Mouse (Mus musculus) limb, embryonic 13.5 days (tissue): Measurements from ENCODE around the gene Sp1. TPM values are rescaled to one million over a fixed set of nuclear protein-coding genes. Genes with fewer than 3 reads are reported as not detected.
A peak's percentile ranks its signal among the peaks of the same experiment; 100 is the strongest.

Source experiments
- ATAC-seq: fragments of 200-750 bp; cut with Nextera tagmentation; 2 replicates; pipeline ENCODE4 v1.8.0; 2017; ENCODE audit warnings: low read depth, moderate number of reproducible peaks, moderate TSS enrichment; ENCODE audit not compliant: low FRiP score
- H3K27ac ChIP-seq: fragments of 300-500 bp; sonication (generic); 2 replicates; pipeline ENCODE4 v1.5.1; 2015; ENCODE audit warnings: inconsistent platforms, mild to moderate bottlenecking, moderate library complexity
- H3K27me3 ChIP-seq: fragments of 300-500 bp; sonication (generic); 2 replicates; pipeline ENCODE4 v1.6.1; 2015; ENCODE audit warnings: mild to moderate bottlenecking, inconsistent platforms
- H3K36me3 ChIP-seq: fragments of 300-500 bp; sonication (generic); 2 replicates; pipeline ENCODE4 v1.6.1; 2015; ENCODE audit warnings: inconsistent platforms, mild to moderate bottlenecking, moderate library complexity
- H3K4me1 ChIP-seq: fragments of 300-500 bp; sonication (generic); 2 replicates; pipeline ENCODE4 v1.6.1; 2015; ENCODE audit warnings: inconsistent platforms
- H3K4me2 ChIP-seq: fragments of 300-500 bp; sonication (generic); replicated peaks from 2 replicates; pipeline ENCODE4 v1.6.1; 2015; ENCODE audit warnings: inconsistent platforms, mild to moderate bottlenecking, moderate library complexity
- H3K4me3 ChIP-seq: fragments of 300-500 bp; sonication (generic); 2 replicates; pipeline ENCODE4 v1.5.1; 2015; ENCODE audit warnings: moderate library complexity, mild to moderate bottlenecking, inconsistent platforms
- H3K9ac ChIP-seq: fragments of 300-500 bp; sonication (generic); 2 replicates; pipeline ENCODE4 v1.6.1; 2015; ENCODE audit warnings: mild to moderate bottlenecking, inconsistent platforms
- H3K9me3 ChIP-seq: fragments of 300-500 bp; sonication (generic); 2 replicates; pipeline ENCODE4 v1.6.1; 2016; ENCODE audit warnings: inconsistent platforms
- WGBS: fragments of 180-500 bp; shearing (Covaris S2); methylation state at CpG from one replicate; pipeline ENCODE4 v1.1.7; 2015; 5-methylcytosine and 5-hydroxymethylcytosine counted together
- polyA plus RNA-seq: library from polyadenylated mRNA; unstranded; fragments of >200 nt; fragmentation: Nextera tagmentation; extraction: Ambion mirVana; gene quantifications from 2 replicates; pipeline ENCODE4 v1.2.1, GENCODE M21; 2015

Gene Sp1
- polyA plus RNA-seq, 1 experiment from 2014 or later: 12.0 TPM

DNA sequence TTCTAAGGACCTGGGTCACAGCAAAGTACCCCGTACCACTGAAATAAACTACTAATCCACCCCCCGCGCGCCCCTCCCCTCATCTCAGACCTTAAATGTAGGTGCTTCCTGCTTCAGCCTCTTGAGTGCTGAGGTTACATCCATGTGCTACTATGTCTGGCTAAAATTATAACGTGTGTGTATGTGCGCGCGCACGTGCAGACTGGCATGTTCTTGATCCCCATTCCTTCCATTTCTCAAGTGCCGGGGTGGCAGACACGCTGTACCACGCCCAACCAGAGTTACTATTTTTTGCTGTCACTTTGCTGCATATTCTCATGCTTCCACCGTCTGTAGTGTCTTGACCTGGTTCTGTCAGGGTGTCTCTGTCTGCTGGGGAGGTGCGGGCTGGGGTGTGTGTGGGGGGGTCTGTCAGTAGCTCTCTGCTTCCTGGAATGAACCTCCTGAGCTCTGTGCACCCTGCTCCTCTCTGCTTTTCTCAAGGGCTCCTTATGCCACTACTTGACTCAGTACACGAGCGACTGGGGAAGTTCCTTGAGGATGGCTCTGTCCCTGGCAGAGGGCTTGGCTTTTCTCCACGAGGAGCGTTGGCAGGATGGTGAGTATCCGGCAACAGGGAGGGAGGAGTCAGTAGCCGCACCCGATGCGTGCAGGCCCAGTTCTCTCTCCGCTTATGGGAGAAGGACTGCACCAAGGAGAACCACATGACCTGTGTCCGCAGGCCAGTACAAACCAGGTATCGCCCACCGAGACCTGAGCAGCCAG is 45.9 kb downstream of the Sp1 start:
- no peak overlapping the region for H3K4me2 ChIP-seq
- no peak overlapping the region for H3K9ac ChIP-seq
- H3K4me1 ChIP-seq: no peaks in the 10 kb centered on the region
- no peak overlapping the region for H3K4me3 ChIP-seq
- no peak for ATAC-seq
- no peaks in the 10 kb centered on the region for H3K9me3 ChIP-seq
- H3K27me3 ChIP-seq: no peaks in the 10 kb centered on the region
- no peaks in the 10 kb centered on the region for H3K36me3 ChIP-seq
- no peak overlapping the region for H3K27ac ChIP-seq
- WGBS: 81% methylated on average over 26 of the region's 26 CpGs

DNA sequence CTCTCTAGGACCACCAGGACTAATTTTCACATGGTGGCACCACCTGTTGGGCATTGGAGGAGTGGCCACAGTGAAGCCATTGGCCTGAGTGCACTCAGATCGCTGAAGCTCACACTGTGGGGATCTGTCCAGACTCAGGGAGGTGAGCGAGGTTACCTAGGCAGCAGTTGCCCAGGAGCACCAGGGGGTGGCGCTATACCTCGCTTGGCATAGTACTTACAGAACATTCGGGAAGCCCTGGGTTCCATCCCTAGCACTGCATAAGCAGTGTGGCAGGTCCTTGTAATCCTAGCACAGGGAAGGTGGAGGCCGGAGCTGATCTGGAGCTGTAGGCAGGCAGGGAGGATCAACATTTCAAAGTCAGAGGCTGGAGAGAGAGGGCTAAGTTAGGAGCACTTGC is 50.0 kb downstream of the Sp1 start:
- ATAC-seq: no peak
- no peak overlapping the region for H3K27ac ChIP-seq
- H3K9me3 ChIP-seq: no peaks in the 10 kb centered on the region
- no peak overlapping the region for H3K4me2 ChIP-seq
- H3K4me3 ChIP-seq: no peak overlapping the region
- 32% methylated on average over 6 of the region's 6 CpGs for WGBS
- no peak overlapping the region for H3K9ac ChIP-seq
- H3K27me3 ChIP-seq: no peaks in the 10 kb centered on the region
- peaks cover 11% of the 10 kb centered on the region for H3K4me1 ChIP-seq
- no peaks in the 10 kb centered on the region for H3K36me3 ChIP-seq

DNA sequence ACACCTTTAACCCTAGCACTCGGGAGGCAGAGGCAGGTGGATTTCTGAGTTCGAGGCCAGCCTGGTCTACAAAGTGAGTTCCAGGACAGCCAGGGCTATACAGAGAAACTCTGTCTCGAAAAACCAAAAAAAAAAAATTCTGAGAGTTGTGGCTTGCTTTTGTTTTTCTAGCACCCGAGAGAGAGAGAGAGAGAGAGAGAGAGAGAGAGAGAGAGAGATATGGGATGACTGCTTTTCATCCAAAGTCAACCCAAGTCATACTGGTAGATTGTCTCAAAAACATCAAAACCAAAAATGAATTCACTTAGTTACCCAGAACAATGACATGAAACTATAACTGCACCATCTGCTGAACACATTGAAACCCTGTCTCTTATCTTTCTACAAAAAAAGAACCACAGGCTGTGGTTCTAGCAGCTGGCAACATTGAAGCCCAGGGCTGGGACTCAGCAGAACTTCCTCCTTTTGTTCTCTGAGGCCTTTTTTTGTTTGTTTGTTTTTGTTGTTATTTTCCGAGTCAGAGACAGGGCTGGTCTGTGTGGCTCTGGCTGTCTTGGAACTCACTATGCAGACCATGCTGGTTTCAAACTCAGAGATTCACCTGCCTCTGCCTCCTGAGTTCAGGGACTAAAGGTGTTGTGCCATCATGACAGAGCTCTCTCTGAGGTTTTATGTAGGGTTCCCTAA is 52.2 kb downstream of the Sp1 start:
- H3K27ac ChIP-seq: no peak overlapping the region
- no peaks in the 10 kb centered on the region for H3K27me3 ChIP-seq
- H3K4me2 ChIP-seq: peak overlapping the region; percentile 64
- 0 out of 2 replicates have a peak overlapping the region, but pooled peaks have one; percentile 61 for H3K9ac ChIP-seq
- WGBS: 76% methylated on average over 5 of the region's 5 CpGs
- H3K4me3 ChIP-seq: peak overlapping the region; percentile 51
- peaks cover 14% of the 10 kb centered on the region for H3K4me1 ChIP-seq
- H3K9me3 ChIP-seq: no peaks in the 10 kb centered on the region
- no peak for ATAC-seq
- H3K36me3 ChIP-seq: peaks cover 8% of the 10 kb centered on the region

DNA sequence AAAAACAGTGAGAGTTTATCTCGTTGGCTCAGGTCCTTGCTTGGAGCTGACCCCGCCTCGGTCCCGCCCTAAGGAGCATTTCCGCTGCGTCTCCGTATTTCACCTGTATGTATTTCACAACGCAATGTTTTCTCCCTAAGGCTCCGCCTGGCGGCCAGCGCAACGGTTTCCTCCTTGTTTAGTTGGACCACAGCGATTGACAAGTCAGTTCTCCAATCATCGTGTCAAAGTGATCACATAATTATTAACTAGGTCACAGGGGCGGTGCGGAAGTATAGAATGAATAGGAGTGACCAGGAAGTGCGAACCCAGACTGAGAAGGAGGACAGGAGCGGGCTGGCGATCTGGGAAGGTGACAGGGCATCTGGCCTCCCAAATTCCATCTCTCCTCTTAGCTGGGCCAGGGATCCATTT is 53.0 kb downstream of the Sp1 start, which contains the start of gene Prr13:
Prr13 (plus strand) TSS at position 125 of the 414 bp plus-strand sequence.
- peak; percentile 78 for ATAC-seq
- 1% methylated on average over 19 of the region's 19 CpGs for WGBS

DNA sequence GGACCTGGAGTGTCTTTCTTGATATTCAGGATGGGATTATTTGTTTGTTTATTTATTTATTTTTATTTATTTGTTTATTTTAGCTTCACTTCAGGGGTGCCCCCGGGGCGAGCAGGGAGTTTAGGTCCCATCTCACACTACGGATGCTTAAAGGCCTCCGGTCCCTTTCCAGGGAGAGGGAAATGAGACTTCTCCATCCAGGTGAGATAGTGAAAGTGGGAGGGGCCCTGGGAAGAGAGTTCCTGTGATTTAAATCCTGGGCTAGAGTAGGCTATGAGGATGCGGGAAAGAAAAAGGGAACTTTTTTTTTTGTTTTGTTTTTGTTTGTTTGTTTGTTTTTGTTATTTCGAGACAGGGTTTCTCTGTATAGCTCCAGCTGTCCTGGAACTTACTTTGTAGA is 53.4 kb downstream of the Sp1 start:
- Histone ChIP-seq H3K27me3 (no peaks in the 10 kb centered on the region), H3K4me1 (peaks cover 14% of the 10 kb centered on the region)
- 40% methylated on average over 6 of the region's 6 CpGs for WGBS

More for the DNA sequence above, 53.0 kb downstream of the Sp1 start, which contains the start of gene Prr13:
- Histone ChIP-seq H3K4me2 (peak within 1 kb of the TSS; percentile 64), H3K4me3 (peak within 1 kb of the TSS; percentile 51), H3K27me3 (no peaks in the 10 kb centered on the region), H3K9me3 (no peaks in the 10 kb centered on the region), H3K27ac (no peak within 1 kb of the TSS), H3K9ac (peak within 1 kb of the TSS; percentile 61), H3K4me1 (peaks cover 14% of the 10 kb centered on the region), H3K36me3 (peaks cover 12% of the 10 kb centered on the region)

DNA sequence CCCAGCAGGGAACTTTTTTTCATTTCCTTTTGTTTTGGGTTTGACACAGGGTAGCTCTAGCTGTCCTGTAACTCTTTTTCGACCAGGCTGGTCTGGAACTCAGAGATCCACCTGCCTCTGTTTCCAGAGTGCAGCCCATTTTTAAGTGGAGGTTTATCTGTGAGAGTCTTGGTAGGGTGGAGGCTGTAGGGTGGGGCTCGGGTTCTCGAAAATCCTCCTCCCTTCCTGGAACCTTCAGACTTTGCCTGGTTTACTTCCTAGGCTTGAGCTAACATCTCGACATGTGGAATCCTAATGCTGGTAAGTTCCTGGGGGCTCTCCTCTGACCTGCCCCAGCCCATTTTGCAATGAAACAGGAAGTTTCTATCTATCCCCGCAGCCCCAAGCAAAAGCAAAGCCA is 53.9 kb downstream of the Sp1 start:
- Histone ChIP-seq H3K27me3 (no peaks in the 10 kb centered on the region), H3K4me3 (peak overlapping the region; percentile 51), H3K36me3 (peaks cover 12% of the 10 kb centered on the region), H3K9ac (0 out of 2 replicates have a peak overlapping the region, but pooled peaks have one; percentile 13), H3K4me1 (peaks cover 14% of the 10 kb centered on the region), H3K27ac (no peak overlapping the region), H3K9me3 (no peaks in the 10 kb centered on the region), H3K4me2 (peak overlapping the region; percentile 64)
- WGBS: 68% methylated on average over 5 of the region's 5 CpGs
- ATAC-seq: no peak

More for the DNA sequence above, 53.4 kb downstream of the Sp1 start:
- Histone ChIP-seq H3K9me3 (no peaks in the 10 kb centered on the region), H3K27ac (no peak overlapping the region), H3K4me3 (peak overlapping the region; percentile 51), H3K36me3 (peaks cover 12% of the 10 kb centered on the region), H3K9ac (peak overlapping the region; percentile 61), H3K4me2 (peak overlapping the region; percentile 64)
- no peak for ATAC-seq

DNA sequence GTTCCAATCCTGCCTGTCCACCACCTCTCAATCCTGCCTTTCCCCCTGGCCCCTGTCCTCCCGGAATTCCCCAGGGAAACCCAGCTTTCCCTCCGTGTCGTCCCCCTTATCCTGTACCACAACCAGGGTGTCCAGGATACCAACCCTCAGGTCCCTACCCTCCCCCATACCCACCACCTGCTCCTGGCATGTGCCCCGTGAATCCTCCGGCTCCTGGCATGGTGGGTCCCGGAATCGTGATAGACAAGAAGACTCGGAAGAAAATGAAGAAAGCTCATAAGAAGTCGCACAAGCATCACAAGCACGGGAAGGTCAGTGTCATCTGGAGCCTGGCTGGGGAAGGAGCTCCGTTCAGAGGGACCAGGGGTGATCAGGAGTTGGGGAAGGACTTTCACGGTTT is 54.5 kb downstream of the Sp1 start:
- Histone ChIP-seq H3K4me3 (no peak overlapping the region), H3K9ac (peak overlapping the region; percentile 13; the same call in 1 of the 2 replicates), H3K4me2 (peak overlapping the region; percentile 64), H3K27ac (no peak overlapping the region), H3K27me3 (no peaks in the 10 kb centered on the region), H3K36me3 (peaks cover 12% of the 10 kb centered on the region), H3K9me3 (no peaks in the 10 kb centered on the region), H3K4me1 (peaks cover 14% of the 10 kb centered on the region)
- WGBS: 79% methylated on average over 12 of the region's 12 CpGs
- no peak for ATAC-seq

DNA sequence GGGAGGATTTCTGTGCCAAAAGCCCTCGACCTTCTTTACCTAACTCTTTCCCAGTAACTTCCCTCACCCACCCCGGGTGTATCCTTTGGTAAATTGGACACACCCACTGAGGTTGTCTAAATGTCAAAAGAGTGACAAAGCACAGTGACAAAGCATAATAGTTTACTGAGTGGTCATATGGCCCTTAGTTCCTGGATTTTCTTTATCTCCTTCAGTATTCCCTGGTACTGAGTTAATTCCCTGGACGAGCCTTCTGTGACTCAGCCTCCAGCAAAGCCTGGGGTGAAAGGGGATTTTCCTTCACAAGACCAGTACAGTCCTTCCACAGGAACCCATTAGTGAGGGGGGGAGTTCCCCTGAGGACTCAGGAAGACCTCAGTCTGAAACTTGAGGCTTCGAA is 55.0 kb downstream of the Sp1 start:
- peaks cover 14% of the 10 kb centered on the region for H3K4me1 ChIP-seq
- H3K36me3 ChIP-seq: peaks cover 12% of the 10 kb centered on the region
- ATAC-seq: no peak
- no peak overlapping the region for H3K4me2 ChIP-seq
- 74% methylated on average over 4 of the region's 4 CpGs for WGBS
- no peak overlapping the region for H3K9ac ChIP-seq
- H3K27ac ChIP-seq: no peak overlapping the region
- H3K9me3 ChIP-seq: no peaks in the 10 kb centered on the region
- H3K4me3 ChIP-seq: no peak overlapping the region
- H3K27me3 ChIP-seq: no peaks in the 10 kb centered on the region

DNA sequence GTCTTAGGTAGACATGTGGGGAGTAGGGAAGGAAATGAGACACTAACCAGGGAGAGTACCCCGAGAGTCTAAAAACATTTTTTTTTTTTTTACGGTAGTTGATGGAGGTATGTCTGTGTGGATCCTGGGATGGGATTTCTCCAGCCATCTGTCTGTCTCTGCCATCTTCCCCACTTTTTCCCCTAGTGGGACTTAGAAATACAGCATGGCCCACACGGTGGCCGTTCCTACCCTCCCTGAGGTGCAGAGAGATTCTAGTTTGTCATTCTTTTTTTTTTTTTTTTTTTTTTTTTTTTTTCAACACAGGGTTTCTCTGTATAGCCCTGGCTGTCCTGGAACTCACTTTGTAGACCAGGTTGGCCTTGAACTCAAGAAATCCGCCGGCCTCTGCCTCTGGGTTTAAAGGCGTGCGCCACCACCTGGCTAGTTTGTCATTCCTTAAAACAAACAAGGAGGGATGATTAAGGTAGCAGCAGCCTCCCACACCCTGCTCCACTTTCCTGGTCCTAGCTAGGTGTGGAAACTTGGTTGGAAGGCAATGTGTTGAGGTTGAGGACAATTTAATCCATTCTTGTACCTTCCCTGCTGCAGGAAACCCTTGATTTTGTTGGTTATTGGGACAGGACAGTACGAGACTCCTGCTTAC is 55.6 kb downstream of the Sp1 start:
- H3K27ac ChIP-seq: no peak overlapping the region
- no peak overlapping the region for H3K4me2 ChIP-seq
- peaks cover 14% of the 10 kb centered on the region for H3K4me1 ChIP-seq
- no peaks in the 10 kb centered on the region for H3K27me3 ChIP-seq
- no peak overlapping the region for H3K9ac ChIP-seq
- no peak overlapping the region for H3K4me3 ChIP-seq
- no peaks in the 10 kb centered on the region for H3K9me3 ChIP-seq
- peaks cover 12% of the 10 kb centered on the region for H3K36me3 ChIP-seq
- 83% methylated on average over 9 of the region's 9 CpGs for WGBS
- no peak for ATAC-seq

DNA sequence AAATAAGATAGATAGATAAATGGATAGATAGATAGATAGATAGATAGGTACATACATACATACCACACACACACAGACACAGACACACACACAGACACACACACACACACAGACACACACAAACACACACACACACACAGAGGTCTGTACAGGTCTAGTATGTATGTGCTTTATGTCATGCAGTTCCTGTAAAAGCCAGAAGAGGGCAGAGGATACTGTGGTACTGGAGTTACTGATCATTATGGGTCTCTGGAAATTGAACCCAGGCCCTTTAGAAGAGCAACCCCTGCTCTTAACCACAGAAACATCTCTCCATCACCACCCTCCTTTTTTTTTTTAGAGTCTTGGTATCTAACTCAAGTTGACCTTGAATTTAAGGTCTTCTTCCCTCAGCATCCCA is 57.7 kb downstream of the Sp1 start:
- Histone ChIP-seq H3K36me3 (peaks cover 12% of the 10 kb centered on the region), H3K4me2 (no peak overlapping the region), H3K4me3 (no peak overlapping the region), H3K27ac (no peak overlapping the region), H3K9ac (no peak overlapping the region), H3K27me3 (no peaks in the 10 kb centered on the region), H3K4me1 (peaks cover 14% of the 10 kb centered on the region), H3K9me3 (no peaks in the 10 kb centered on the region)
- no peak for ATAC-seq

DNA sequence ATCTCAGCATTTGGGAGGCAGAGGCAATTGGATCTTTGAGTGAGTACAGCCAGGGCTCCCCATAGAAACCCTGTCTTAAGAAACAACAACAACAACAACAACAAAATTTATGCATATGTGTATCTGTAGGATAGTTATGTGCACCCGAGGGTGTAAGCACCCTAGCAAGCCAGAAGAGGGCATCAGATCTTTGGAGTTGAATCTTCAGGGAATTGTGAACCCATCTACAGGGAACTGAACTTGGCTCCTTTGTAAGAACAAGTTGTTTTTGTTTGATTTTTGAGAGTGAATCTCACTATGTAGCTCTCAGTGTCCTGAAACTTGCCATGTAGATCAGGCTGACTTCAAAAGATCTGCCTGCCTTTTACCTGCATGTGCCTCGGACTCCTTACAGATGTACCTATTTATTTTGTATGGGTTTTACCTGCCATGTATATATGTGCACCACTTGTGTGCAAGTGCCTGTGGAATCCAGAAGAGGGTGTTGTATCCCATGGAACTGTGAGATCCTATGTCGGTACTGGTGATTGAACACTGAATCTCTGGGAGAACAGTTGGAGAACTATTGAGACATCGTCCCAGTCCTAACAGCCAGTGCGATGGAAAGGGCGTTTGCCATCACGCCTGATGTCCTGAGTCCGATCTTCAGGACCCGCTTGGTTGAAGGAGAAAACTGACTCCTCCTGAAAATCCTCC is 62.9 kb downstream of the Sp1 start:
- H3K9me3 ChIP-seq: no peaks in the 10 kb centered on the region
- ATAC-seq: no peak
- H3K27ac ChIP-seq: no peak overlapping the region
- H3K4me1 ChIP-seq: peaks cover 17% of the 10 kb centered on the region
- peaks cover 4% of the 10 kb centered on the region for H3K36me3 ChIP-seq
- 94% methylated on average over 9 of the region's 9 CpGs for WGBS
- no peak overlapping the region for H3K4me2 ChIP-seq
- H3K4me3 ChIP-seq: no peak overlapping the region
- H3K9ac ChIP-seq: no peak overlapping the region
- H3K27me3 ChIP-seq: no peaks in the 10 kb centered on the region
